Mouse (Mus musculus) gastrocnemius, postnatal 4 days (tissue): Measurements from ENCODE around the gene 0610030E20Rik. TPM values are rescaled to one million over a fixed set of nuclear protein-coding genes. Genes with fewer than 3 reads are reported as not detected.
A peak's percentile ranks its signal among the peaks of the same experiment; 100 is the strongest.

ENCODE experiments used
- DNase-seq, 2 experiments: peaks; one replicate each; pipeline ENCODE4 v3.0.0; 2021 to 2022; ENCODE audit warnings: low spot score in 2 of 2, mixed read lengths in 2 of 2
- total RNA-seq, 2 experiments: library from RNA; stranded (reverse); gene quantifications; 2 replicates each; pipeline ENCODE4 v1.2.3; 2021

0610030E20Rik gene
- total RNA-seq, 2 experiments from 2014 or later = 16.1 to 18.3 TPM

DNA sequence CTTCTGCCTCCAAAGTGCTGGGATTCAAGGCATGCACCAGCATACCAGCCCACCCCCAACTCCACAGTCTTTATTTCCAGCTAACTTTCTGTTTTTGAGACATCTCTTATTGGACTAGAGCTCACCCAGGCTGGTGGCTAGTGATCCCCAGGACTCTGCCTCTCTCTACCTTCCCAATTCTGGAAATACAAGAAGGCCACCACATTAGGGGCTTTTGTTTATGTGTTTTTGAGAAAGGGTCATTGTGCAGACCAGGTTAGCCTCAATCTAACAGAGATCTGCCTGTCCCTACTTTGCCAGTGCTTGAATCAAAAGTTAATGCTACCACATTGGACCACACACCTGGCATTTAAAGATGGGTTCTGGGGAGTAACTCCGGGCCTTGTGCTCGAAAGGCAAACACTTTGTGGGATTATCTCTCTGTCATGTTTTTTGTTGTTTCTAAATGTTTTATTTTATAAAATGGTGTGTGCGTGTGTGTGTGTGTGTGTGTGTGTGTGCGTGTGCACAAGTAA is 20.4 kb downstream of the 0610030E20Rik start:
- no peak for DNase-seq

DNA sequence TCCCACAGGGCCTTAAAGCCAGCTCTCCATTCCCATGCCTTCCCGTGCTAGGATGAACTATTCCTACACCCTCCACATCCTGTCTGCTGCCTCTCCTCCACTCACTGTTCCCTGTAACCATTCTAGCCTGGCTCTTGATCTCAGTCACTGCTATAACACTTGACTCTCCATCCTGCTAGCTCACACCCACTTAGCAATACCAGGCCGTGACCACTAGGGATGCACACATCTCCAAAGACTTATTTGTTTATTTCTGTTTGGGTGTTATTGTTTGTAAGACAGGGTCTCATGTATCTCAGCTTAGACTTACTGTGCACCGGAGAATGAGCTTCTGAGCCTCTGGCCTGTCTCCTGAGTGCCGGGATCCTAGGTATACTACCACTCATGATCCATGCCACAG is 22.4 kb downstream of the 0610030E20Rik start:
- DNase-seq = no peak

DNA sequence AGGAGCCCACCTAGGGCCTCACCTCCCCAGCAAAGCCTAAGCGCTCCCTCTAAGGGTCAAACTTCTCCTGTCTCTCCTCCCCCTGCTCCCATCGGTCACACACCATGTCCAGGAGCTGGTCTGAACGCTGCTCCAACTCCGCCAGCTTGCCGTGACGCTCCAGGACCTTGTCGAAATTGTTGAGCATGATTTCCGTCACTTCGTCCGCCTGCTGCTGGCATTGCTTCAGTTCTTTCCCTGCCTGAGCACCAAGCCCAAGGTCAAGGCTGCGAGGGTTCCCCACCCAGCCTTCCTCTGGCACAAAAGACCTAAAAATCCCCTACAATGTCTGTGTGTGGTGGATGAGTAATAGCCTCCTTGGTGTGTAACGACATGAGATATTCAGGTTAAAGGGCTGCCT is 23.0 kb downstream of the 0610030E20Rik start:
- DNase-seq = no peak

DNA sequence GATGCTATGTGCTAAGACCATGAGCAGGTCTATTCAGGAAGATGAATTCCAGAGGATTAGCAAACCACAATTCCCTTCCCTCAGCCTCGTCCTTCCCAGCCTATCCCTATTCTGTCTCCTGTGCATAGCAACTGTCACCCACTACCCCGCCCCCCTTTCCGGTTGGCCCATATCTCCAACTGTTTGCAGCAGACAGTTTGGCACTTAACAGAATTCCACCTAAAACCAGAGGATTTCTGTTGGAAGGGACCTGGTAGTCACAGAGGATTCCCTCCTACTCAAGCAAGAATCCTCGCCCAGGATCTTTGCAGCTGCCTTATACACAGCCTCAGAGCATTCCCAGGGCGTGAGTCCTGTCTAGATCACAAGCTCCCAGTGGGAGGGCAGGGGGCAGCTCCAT is 24.0 kb downstream of the 0610030E20Rik start:
- no peak for DNase-seq

DNA sequence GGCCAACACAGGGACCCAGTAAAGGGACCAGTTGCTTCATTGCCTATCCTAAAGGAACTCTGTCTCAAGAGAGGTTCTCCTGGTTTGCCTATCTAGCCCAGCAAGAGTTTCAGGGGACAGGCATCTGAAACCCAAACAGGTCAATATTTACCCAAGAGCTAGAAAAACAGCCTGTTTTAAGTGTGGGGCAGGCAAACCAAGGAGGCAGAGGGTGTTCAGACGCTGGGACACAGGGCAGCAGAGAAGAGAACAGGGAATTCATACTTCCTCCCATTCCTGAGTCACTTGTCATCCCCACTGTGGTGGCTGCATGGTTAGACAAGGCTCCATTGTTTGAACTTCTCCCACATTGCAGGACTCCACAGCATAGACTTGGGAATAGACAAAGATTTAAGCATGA is 24.5 kb downstream of the 0610030E20Rik start:
- no peak for DNase-seq

DNA sequence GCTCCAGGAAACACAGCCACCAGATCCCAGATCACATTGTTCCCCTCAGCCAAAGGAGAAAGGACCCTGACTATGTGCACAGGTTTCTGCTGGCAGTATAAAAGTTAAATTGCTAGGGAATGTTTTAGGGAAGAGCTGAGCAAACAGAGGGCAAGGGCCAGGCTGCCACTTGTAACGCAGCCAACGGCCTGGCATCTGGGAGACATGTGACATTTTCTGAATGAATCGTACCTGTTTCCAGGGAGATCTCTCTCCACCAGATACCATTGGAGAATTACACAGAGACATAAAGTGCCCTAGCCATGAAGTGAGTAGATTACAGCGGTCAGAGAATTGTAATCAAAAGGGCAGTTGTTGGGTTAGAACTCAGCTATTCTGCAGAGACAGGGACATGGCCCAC is 26.1 kb downstream of the 0610030E20Rik start:
- no peak for DNase-seq

DNA sequence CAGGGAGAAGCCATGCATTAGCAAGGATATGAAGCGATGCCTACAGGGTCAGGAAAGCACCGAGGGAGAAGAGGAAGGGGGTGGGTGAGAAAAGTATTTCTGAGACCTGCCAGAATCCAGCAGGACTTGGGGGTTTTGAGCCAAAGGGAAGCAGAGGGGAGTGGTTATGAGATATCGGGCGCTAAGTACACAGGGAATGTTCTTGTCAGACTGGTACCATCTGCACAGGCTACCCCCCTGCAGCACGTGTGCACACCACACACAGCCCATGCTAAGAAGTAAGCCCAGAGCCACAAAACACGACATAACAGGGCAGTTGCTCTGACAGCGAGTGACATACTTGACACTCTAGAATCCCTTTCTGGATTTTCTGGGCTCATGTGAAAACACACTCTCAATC is 27.1 kb downstream of the 0610030E20Rik start:
- no peak for DNase-seq

DNA sequence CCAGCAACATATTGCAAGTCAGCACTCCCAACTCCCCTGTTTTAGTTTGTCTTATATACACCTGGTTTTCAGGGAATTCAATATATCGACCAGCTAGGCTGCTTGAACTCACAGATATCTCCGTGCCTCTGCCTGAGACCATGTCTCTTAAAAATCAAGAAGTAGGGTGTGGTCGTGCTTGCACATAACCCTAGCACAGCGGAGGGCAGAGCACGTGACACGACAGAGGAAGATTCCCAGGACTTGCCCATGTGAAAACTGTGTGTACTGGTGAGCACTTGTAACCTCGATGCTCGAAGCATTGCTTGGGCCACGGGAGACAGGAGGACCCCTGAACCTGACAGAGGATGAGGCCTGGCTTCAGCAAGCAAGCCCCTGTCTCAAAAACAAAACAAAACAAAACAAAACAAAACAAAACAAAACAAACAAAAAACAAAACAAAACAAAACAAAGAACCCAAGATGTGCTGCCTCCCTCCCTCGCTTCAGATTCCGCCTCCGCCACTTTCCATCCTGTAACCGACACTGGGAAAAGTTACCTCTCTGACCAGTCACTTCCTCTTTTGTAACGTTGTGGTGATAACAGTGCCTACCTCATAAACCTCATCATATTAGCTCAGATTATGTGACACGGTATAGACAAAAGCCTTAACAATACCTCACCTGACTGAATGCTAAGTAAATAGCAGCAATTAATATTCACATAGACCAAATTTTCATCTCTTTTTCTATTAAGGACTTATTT is 27.9 kb downstream of the 0610030E20Rik start:
- DNase-seq = no peak

DNA sequence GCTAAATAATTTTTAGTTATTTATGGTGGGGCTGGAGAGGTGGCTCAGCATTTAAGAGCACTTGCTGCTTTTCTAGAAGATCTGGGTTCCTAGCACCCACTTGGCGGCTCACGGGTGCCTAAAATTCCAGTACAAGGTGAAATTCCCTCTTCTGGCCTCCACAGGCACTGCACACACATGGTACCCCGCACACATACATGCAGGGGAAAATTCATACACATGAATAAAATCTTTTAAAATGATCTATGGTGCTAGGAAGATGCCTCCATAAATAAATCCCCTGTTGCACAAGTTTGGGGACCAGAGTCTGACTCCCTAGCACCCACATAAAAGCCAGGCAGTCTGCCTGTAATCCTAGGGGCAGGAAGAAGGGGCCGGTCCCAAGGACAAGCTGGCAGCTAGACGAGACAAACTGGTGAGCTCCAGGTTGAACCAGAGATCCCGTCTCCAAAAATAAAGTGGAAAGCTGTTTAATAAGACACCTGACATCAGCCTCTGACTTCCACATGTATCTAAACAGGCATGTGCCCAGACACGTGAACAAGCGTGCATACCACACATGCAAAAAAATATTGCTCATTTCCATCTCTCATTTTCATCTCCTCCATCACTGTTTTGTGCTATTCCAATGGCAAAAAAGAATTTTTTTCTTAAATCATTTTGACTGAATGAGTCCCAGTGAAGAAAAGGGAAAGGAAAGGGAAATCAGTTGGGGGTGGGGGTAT is 31.6 kb downstream of the 0610030E20Rik start:
- DNase-seq = no peak

DNA sequence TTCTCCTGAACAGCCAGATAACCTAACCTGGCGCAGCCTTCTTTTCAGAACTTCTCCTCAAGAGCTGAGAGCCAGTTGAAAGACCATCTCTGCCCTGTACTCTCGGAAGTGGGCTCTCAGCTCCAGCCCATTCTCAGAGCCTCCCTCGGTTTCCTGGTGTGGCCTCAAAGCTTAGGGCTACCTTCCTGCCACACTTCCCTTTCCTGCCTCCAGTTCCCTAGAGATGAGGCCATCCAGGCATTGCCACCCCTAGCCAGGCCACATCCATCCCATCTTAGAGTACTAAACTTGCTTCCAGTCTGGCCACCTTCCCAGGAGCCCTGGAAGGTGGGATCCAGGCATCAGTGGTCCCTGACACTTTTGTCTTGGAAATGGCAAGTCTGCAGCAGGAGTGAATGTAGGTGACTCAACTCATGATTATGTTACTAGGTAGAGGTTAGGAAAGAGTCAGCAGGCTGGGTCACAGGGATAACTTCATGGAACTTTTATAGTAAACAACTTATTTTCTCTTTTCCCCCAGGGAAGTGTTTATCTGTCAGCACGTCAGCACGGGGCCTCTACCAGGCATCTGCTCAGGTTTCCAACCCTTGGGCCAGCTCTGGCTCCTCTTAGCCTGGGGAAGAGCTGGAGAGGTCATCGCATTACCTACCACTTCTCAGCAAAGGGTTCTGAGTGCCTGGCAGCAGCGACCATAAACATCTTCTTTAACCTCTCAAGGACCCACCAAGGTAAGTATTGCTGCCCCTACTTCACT is 32.4 kb downstream of the 0610030E20Rik start:
- no peak for DNase-seq

DNA sequence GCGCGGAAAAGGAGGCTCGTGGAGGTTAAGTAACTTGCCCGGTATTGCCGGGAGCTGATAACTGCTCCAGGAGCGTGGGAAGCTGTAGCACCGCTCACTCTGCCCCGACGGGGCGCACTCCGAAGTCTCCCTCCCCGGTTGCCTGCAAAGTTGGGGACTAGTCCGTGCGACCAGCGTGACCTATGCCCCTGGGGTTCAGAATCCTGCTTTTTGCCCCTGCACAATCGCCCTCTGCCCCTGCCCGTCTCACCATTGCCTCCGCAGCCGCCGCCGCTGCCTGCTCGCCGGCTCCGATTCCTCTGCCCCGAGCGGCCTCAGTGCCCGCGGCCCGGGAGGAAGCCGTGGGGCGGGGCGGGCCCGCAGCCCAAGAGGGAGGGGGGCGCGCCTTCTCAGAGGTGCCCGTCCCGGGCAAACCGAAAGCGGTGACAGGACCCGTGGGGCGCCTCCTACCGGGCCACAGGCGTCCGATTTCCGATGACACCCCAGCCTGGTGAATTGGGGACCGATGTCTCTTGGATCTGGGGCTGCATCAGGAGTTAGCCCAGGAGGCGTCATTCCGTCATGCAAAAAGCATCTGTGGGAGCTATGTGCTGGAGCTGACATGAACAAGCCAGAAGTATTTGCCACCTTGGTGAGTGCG is 33.1 kb downstream of the 0610030E20Rik start, which contains the start of gene Vamp5:
Gene Vamp5, minus strand, starts transcription at position 338 of the 640 bp plus-strand sequence.
- DNase-seq = peak; percentile 57 to 78

DNA sequence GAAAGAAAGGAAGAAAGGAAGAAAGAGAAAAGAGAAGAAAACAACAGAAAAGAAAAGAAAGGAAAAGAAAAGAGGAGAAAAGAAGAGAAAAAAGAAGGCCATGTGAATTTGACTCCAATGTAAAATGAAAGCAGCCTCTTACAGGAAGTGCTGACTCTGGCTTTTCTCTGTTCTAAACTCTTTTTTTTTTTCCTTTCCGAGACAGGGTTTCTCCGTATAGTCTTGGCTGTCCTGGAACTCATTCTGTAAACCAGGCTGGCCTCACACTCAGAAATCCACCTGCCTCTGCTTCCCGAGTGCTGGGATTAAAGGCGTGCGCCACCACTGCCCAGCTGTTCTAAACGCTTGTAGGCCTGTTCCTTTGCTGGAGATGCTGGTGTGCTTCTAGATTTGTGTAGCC is 35.4 kb downstream of the 0610030E20Rik start:
- DNase-seq = no peak

DNA sequence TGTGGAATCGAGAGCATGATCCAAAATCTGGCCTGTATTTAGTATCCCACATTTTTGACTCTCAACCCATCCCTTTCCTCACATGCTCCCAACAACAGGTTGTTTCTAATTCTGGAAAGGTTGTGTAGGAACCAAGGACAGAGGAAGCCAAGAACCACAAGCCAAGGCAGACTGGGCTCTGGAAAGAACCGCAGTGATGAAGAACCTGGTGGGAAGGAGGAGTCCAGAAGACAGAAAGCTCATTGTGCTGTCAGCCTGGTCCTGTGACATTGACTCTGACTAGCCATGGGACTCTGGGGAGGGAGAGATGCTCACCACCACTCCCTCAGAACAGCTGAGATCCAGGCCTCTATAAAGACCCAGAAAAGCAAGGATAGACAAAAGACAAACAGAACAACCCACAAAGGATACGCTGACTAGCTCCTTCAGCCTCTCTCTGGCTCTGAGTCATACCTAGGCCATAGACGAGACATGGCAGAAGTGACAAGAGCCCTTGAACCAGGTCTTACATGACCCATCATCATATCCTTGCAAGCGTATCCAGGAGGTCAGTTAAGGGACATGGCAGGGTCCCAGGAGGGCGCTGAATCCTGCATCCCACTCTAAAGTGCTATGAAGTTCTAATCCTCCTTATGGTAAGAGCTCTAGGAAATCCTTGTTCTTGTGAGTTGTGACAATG is 36.2 kb downstream of the 0610030E20Rik start:
- no peak for DNase-seq

DNA sequence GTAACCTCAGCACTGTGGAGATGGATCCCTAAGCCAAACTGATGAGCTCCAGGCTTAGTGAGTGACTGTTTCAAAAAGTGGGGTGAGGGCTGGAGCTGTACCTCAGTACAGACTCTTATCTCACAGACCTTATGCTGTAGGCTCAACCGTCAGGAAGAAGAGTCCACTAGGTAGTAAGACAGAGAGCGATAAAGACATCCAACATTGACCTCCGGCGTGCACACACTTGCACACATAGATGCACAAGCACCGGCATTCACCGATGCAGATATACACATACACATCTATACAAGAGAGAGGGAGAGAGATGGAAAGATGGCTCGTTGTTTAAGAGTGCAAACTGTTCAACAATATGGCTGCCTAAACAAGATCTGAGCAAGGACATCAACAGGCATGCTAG is 36.8 kb downstream of the 0610030E20Rik start:
- no peak for DNase-seq

DNA sequence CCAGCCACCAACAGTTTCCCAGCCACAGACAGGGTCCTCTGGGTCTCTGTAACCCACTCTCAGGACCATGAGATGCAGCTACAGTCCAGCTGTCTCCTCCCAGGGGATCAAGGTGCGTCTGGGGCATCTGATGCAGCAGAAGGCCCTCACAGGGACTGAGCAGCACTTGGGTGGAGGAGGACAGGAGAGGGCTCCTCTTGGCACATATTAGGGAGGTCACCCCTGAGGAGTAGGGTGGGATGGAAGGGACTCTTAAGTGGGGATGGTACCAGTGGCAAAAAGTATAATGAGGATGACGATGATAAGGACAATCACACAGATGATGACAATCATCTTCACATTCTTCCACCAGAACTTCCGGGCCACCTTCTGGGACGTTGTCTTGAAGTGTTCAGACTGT is 38.1 kb downstream of the 0610030E20Rik start:
- no peak for DNase-seq

DNA sequence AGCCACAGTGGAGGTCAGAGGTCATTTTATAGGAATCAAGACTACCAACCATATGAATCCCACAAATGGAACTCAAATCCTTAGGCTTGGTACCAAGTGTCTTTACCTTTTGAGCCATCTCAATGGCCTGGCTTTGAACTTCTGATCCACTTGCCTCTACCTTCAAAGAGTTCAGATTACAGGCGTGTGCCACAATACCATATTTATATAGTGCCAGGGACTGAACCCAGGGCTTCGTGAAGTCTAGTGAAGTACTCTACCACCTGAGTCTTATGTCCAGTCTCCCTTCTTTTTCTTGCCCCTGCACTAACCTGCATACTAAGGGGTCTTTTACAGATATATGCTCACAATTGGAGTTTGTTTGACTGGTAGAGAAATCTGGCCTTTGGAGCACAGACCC is 39.4 kb downstream of the 0610030E20Rik start:
- no peak for DNase-seq

DNA sequence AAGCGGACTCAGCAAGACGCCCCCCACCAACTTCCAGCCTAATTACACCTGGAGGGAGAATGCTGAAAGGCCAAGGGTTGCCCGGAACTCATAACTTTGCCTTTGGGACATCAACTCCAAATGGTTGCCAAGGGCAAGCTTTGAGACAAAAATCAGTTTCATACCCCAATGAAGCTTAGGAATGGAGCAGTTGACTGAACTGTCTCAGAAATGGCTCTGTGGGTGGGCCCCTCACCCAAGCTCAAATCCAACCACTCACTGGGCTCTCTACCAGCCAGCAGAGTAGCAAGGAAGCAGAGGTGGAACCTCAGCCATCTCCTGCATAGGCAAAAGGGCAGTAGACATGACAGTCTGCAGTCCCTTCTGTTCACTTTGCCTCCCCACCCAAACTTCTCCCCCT is 40.7 kb downstream of the 0610030E20Rik start:
- DNase-seq = no peak

DNA sequence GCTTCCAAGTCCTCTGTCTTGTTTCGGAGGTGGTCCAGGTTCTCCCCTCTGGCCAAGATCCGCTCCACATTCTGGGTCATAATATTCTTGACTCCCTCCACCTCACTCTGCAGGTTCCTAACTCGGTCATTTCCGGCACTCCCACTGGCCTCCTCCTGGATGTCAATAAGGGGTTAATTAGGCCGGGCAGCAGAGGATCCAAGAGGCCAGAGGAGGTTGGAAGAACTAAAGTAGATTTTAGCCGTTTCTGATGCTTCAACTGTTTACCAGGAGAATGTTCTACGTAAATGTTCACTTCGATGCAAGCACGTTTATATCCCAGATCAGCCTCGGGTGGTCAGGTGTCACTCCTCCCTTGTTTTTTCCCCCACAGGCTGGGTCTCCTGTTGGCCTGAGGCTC is 41.1 kb downstream of the 0610030E20Rik start:
- DNase-seq = no peak

DNA sequence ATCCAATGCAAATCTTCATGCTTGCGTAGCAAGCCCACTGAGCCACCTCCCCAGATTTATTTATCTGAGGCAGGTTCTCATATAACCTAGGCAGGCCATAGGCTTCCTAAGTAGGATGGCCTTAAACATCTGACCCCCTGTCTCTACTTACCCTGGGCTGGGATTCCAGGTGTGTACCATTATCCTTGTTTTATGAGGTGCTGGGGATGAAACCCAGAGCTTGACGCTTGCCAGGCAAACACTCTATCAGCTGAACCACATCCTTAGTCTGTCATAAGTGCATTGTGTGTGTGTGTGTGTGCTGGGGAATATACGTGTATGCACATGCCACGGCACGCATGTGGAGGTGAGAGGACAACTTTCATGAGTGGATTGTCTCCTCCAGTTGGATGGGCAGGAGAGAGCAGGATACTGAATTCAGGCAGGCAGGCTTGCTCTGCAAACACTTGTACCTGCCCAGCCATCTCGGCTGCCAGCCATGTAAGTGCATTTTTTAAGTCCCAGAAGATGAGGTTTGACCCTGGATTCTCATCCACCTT is 41.7 kb downstream of the 0610030E20Rik start:
- DNase-seq = no peak

DNA sequence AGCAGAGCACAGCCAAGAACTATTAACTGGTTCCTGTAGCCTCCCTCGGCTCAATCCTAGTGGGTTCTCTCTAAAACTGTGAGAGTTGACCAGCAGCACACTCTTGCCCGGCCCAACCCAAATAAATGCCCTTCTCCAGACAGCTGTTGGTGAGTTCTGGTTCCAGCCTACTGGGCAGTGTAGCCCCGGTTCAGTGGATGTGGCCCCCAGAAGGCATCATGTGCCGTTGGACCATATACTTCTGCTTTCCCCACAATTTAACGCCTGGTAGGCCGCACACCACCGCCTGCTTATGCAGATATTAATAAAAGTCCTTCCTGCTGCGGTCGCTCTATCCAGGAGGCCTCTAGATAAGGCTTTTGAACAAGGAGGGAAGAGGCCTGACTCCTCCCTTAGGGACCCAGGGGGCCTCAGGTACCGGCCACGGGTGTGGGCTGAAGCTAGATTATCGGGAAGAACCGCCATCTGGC is 42.4 kb downstream of the 0610030E20Rik start:
- DNase-seq = no peak
